Mouse (Mus musculus) layer of hippocampus, postnatal 14 days (tissue): ENCODE measurements around the gene Atp6v0c. TPM values are rescaled to one million over a fixed set of nuclear protein-coding genes. Genes with fewer than 3 reads are reported as not detected.
"Not testable (repeated sequence)": the region's sequence is repeated elsewhere in the genome, so short reads cannot be mapped to it uniquely, and the experiment has no call there.

ENCODE experiments used
- DNase-seq, 2 experiments: peaks; one replicate each; pipeline ENCODE4 v3.0.0; 2021 to 2022; ENCODE audit warnings: low spot score in 2 of 2, mixed read lengths in 1 of 2
- total RNA-seq, 2 experiments: library from RNA; stranded (reverse); gene quantifications; 2 replicates each; pipeline ENCODE4 v1.2.3; 2021

Atp6v0c gene
- total RNA-seq, 2 experiments from 2014 or later, result 1,388 to 1,424 TPM

- DNase-seq, result no peak
These were observed 6.8 kb downstream of the Atp6v0c start for GRCm38 (mm10) chr17:24162584-24163175.

- DNase-seq, result no peak
These were observed 8.0 kb downstream of the Atp6v0c start for GRCm38 (mm10) chr17:24161466-24161865.

GRCm38 (mm10) chr17:24157526-24157925, 12.0 kb downstream of the Atp6v0c start:
- DNase-seq, result no peak

GRCm38 (mm10) chr17:24157121-24157520, 12.4 kb downstream of the Atp6v0c start:
- DNase-seq, result no peak

GRCm38 (mm10) chr17:24156394-24156793, 13.1 kb downstream of the Atp6v0c start:
- no peak for DNase-seq

- DNase-seq, result no peak
These were observed 13.8 kb downstream of the Atp6v0c start for GRCm38 (mm10) chr17:24155742-24156141.

GRCm38 (mm10) chr17:24154463-24154862, 15.0 kb downstream of the Atp6v0c start:
- DNase-seq, result no peak

- peak; percentile 65 to 68 for DNase-seq
These were observed 17.5 kb downstream of the Atp6v0c start for GRCm38 (mm10) chr17:24151890-24152563.

- DNase-seq, result no peak
These were observed 18.1 kb downstream of the Atp6v0c start for GRCm38 (mm10) chr17:24151382-24151781.

GRCm38 (mm10) chr17:24150824-24151223, 18.7 kb downstream of the Atp6v0c start, which contains the start of gene Pdpk1:
Gene Pdpk1 (minus strand): TSS chr17:24150924.
- DNase-seq, result no peak

GRCm38 (mm10) chr17:24149421-24149820, 20.1 kb downstream of the Atp6v0c start:
- DNase-seq, result no peak

GRCm38 (mm10) chr17:24142897-24143296, 26.6 kb downstream of the Atp6v0c start:
- no peak for DNase-seq

- DNase-seq, result peak; percentile 94 to 98
These were observed 28.0 kb downstream of the Atp6v0c start for GRCm38 (mm10) chr17:24141425-24141920.

GRCm38 (mm10) chr17:24140845-24141424, 28.6 kb downstream of the Atp6v0c start:
- no peak for DNase-seq

- DNase-seq, result no peak
These were observed 29.5 kb downstream of the Atp6v0c start for GRCm38 (mm10) chr17:24139968-24140367.

GRCm38 (mm10) chr17:24139256-24139655, 30.2 kb downstream of the Atp6v0c start:
- no peak for DNase-seq

GRCm38 (mm10) chr17:24137226-24137880, 32.1 kb downstream of the Atp6v0c start:
- no peak for DNase-seq

- no peak for DNase-seq
These were observed 35.4 kb downstream of the Atp6v0c start for GRCm38 (mm10) chr17:24134062-24134461.

GRCm38 (mm10) chr17:24132919-24133318, 36.6 kb downstream of the Atp6v0c start:
- DNase-seq, result not testable (repeated sequence)

- DNase-seq, result no peak
These were observed 37.9 kb downstream of the Atp6v0c start for GRCm38 (mm10) chr17:24131570-24131969.

- not testable (repeated sequence) for DNase-seq
These were observed 40.3 kb downstream of the Atp6v0c start for GRCm38 (mm10) chr17:24129246-24129645.

GRCm38 (mm10) chr17:24127592-24127991, 41.9 kb downstream of the Atp6v0c start:
- DNase-seq, result no peak
